Mouse (Mus musculus) frontal cortex, postnatal 36 days (tissue): ENCODE results near the gene Tfip11.

Experiments used
- DNase-seq, 2 experiments: peaks; one replicate each; pipeline ENCODE4 v3.0.0; 2022; ENCODE audit warnings: low spot score in 2 of 2

Tfip11 gene

DNA sequence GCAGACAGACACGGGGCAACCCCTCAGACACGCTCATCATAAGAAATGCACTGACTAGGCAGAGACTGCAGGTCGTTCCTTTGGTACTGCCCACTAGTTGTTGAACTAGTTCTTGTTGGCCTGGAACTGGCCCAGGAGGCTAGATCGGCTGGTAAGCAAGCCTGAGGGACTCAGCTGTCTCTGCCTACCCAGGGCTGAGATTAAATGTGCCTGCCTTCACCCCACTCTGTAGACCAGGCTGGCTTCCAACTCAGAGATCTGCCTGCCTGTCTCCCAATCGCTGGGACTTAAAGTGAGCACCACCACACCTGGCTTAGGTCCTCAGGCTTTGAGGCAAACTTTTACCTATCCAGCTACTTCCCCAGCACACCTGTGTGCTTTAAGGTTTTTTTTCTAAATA lies 5.8 kb upstream of the Tfip11 start:
- DNase-seq: peak in 1 of 2 experiments; percentile 39

DNA sequence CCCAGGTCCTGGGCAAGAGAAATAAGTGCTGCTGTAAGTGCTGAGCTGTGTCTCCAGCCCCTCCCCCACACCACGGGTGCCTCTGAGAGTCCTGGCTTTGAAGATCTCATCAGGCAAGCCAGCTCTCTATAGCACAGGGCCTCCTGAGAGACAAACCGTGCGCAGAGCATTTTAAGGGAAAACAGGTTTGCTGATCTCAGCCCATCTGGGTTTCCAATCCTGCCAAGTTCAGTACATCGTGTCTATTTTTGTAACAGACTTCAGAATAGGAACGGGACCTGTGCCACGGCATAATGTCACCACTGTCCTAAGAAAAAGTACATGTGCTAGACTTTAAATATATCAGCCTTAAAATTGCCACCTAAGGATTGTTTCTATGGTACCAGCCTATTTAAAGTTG lies 5.2 kb upstream of the Tfip11 start:
- DNase-seq: peak; percentile 78 to 95

- no peak for DNase-seq
These were observed 4.8 kb upstream of the Tfip11 start for GRCm38 (mm10) chr5:112321376-112321775.

- no peak for DNase-seq
These were observed 2.9 kb upstream of the Tfip11 start for GRCm38 (mm10) chr5:112323246-112323645.

- DNase-seq: no peak
These were observed 1.3 kb upstream of the Tfip11 start for GRCm38 (mm10) chr5:112324637-112325545.

GRCm38 (mm10) chr5:112326446-112327009 lies 370 bp downstream of the Tfip11 start:
- DNase-seq: no peak

DNA sequence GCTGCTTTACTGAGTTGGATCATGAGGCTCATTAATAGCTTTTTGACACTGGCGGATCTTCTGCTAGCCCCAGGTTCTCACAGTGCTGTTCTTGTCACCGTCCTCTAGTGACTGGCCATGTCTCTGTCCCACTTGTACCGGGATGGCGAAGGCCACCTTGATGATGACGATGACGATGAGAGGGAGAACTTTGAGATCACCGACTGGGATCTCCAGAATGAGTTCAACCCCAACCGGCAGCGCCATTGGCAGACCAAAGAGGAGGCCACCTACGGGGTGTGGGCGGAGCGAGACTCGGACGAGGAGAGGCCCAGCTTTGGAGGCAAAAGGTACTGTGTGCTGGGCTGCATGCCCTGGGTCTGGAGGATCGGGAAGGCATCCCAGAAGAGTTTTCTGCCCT lies 1.7 kb downstream of the Tfip11 start:
- no peak for DNase-seq

DNA sequence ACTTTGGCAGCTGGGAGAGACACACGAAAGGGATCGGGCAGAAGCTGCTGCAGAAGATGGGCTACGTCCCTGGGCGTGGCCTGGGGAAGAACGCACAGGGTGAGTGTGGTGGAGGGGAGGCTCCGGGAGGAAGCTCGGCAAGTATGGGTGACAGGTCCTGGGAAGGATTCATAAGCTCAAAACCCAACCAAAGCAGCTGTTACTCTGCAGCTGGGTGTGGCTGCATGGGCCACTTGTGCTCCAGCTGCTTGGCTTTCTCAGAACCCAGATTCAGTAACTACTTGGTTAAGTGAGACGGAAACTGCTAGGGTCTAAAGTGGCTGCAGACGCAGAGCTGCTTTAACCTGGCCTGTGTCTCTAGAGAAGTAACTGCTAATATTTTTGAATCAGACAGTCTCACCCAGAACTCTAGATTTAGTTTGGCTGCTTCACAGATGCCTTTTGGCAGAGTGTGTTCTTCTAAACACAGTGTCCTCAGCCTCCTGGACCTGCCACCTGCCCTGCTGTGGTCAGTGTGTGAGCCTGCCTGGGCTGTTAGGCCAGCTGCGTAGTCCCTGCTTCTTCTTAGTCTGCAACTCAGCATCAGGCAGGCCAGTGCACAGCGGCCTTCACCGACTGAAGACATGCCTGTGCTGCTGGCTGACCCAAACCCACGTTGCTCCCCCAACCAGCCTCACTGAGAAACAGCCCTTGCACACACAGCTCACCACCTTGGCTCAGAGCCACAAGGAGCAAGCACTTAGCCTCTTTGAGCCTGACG lies 3.8 kb downstream of the Tfip11 start:
- DNase-seq: no peak

DNA sequence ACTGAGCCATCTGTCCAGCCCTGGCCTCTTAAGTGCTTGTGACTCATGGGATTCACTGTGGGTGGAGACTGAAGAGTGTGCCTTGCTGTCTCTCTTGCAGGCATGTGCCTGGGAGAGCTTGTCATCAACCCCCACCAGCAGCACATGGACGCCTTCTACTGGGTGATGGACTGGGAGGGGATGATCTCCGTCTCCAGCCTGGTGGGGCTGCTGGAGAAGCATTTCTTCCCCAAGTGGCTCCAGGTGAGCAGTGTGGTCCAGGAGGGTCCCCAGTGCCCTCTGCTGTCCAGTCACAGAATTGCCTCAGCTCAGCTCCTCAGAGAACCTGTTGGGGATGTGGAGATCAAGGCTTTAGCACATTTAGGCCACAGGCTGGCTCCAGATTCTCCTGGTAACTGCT lies 9.3 kb downstream of the Tfip11 start:
- DNase-seq: peak in 1 of 2 experiments; percentile 44

DNA sequence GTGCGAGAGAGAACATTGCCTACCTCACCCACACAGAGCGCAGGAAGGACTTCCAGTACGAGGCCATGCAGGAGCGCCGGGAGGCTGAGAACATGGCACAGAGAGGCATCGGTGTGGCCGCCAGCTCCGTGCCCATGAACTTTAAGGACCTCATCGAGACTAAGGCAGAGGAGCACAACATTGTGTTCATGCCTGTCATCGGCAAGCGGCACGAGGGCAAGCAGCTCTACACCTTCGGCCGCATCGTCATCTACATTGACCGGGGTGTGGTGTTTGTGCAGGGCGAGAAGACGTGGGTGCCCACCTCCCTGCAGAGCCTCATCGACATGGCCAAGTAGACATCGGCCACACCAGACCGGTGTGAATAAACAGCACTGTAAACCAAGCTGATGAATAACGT lies 10.8 kb downstream of the Tfip11 start:
- no peak for DNase-seq

DNA sequence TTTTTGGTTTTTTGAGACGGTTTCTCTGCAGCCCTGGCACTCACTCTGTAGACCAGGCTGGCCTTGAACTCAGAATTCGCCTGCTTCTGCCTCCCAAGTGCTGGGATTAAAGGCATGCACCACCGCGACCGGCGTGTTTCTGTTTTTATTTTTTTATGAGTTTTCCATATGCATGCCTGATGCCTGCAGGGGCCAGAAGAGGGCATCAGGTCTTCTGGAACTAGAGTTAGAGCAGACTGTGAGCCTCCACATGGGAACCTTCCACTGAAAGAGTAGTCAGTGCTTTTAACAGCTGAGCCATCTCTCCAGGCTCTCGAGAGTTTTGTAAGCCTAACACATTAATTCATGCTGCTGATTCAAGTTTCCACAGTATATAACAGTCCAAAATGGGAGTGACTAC lies 13.1 kb downstream of the Tfip11 start:
- DNase-seq: no peak

DNA sequence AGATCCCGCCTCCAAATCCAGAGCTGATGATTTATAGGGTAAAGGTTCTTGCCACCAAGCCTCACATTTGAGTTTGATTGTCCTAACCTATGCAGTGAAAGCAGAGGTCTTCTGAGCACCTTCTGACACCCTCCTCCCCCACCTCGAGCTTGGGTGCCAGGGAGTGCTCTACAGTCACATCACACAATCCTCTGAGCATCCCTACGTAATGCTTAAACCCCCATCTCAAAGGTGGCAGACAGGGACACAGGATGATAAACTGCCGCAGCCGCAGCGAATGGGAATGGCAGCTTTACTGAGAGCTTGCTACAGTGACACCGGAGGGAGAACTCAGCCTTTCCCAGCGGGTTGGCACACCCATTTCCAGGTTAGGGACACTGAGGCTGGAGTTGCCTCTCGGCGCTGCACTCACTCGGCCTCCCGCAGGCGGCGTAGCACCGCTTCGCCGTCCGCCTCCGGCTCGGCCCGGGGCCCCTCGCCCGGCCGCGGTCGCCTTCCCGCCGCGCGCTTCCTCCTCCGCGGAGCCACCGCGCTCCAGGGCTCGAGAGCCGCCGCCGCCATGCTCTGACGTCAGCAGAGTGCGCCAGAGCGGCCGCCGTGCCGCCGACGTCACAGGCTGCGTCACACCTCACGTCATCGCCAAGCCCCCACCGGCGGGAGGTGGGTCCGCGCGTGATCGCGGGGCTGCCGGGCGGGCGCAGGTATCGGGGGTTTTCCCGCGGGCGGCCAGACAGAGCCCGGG lies 16.5 kb downstream of the Tfip11 start, which contains the start of the genes Srrd and Hps4:
TSS of gene Srrd (minus strand) at position 578 of the 742 bp plus-strand sequence.
TSS of gene Hps4 (plus strand) at position 621 of the 742 bp plus-strand sequence.
- DNase-seq: peak; percentile 90

- DNase-seq: no peak
These were observed 17.0 kb downstream of the Tfip11 start for GRCm38 (mm10) chr5:112343205-112343595.

- peak; percentile 64 to 84 for DNase-seq
These were observed 18.2 kb downstream of the Tfip11 start for GRCm38 (mm10) chr5:112344092-112344960.

- no peak for DNase-seq
These were observed 20.2 kb downstream of the Tfip11 start for GRCm38 (mm10) chr5:112346211-112346965.

GRCm38 (mm10) chr5:112349169-112349568 lies 23.0 kb downstream of the Tfip11 start:
- no peak for DNase-seq

GRCm38 (mm10) chr5:112355493-112355892 lies 29.3 kb downstream of the Tfip11 start:
- no peak for DNase-seq

DNA sequence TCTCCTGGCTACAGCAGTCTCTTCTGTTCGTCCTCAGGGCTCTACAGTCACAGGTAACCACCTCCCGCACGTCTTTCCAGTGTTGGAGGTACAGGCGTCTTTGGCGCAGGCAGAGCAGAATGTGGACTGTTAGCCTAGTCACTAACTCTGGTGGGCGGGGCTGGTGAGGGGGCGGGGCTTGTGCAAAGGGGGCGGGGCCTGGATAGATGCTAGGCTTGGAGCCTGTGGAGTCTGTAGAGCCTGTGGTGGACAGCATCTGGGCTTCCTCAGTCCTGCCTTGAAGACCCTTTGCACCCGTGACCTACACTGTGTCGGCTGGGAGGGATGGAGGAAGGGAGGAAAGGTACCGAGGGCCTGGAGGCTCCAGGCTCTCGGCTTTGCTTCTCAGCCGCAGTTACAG lies 29.8 kb downstream of the Tfip11 start, which contains the start of gene Gm6583:
TSS of gene Gm6583 (minus strand) at position 124 of the 400 bp plus-strand sequence.
- DNase-seq: no peak

- DNase-seq: no peak
These were observed 30.2 kb downstream of the Tfip11 start for GRCm38 (mm10) chr5:112356322-112356721.

DNA sequence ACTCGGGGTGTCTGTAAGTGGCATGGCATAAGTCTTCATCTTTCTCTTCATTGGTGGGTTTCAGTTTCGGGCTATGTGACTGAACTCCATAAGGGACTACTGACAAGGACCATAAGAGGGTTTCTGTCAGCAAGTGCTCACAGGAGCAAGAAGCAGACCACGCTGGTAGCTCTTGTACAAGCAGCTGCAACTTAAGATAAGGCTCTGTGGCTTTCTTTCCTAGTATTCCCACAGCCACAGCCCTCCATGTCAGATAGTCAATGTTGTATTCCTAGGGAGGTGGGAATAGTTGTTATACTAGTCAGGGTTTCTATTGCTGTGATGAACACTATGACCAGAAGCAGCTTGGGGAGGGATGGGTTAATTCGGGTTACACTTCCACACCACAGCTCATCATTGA lies 33.4 kb downstream of the Tfip11 start:
- DNase-seq: no peak
